Mouse (Mus musculus): ENCODE data around the gene Sh3gl2. TPM values are rescaled to one million over a fixed set of nuclear protein-coding genes. Genes with fewer than 3 reads are reported as not detected.

Sh3gl2 gene
- polyA plus RNA-seq, 2 experiments, result 3.1 to 5.2 TPM

DNA sequence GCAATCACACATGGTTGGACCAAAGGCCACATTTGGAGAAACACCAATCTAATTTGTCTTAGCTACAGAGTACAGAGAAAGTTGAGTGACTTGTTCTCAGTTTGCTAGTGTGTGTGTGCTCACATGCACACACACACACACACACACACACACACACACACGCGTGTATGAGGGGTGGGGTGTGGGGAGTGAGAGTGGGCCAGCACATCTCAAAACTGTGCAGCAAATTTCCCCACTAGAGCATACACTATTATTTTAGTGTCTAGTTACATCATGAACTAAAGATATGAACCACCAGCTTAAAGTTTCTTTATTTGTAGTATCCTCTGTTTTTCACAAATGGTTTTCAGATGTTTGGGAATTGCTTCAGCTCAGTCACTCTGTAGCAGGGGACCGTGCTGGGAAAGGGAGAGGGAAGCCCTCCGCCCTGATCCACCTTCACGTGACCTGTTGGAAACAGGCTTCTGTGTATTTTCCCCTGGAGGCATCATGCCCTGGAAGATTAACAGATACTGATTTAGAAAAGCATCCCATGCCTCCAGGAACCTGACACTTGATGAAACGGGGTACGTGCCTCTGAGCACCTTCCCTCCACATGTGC lies 322.1 kb downstream of the Sh3gl2 start:
- Histone ChIP-seq H3K36me3 (ENCODE audit: control insufficient read depth, insufficient read depth, low read length) (no peaks in the 10 kb centered on the region), H3K4me3 (replicated peaks; ENCODE audit: low read length) (no peak overlapping the region), H3K4me2 (replicated peaks; ENCODE audit: low read depth, low read length, severe bottlenecking) (no peak overlapping the region), H3K4me1 (ENCODE audit: control insufficient read depth, insufficient read depth, low read length) (no peaks in the 10 kb centered on the region), H3K27me3 (ENCODE audit: control insufficient read depth, insufficient read depth, low read length) (no peaks in the 10 kb centered on the region), H3K9me3 (ENCODE audit: control insufficient read depth, low read length) (no peaks in the 10 kb centered on the region), H3K27ac (replicated peaks; ENCODE audit: low read depth, low read length) (no peak overlapping the region), H3K9ac (ENCODE audit: low read depth, low read length, severe bottlenecking) (no peak overlapping the region)
- no peak for TF ChIP-seq POLR2A (IDR thresholded peaks at IDR 0.05; ENCODE audit: borderline replicate concordance, extremely low read depth, insufficient read depth, insufficient read length)
- ATAC-seq (ENCODE audit: low FRiP score, low read depth), result no peak
- 61% methylated on average over 7 of the region's 7 CpGs for WGBS
- DNase-seq (ENCODE audit: low spot score), result peak; percentile 25

DNA sequence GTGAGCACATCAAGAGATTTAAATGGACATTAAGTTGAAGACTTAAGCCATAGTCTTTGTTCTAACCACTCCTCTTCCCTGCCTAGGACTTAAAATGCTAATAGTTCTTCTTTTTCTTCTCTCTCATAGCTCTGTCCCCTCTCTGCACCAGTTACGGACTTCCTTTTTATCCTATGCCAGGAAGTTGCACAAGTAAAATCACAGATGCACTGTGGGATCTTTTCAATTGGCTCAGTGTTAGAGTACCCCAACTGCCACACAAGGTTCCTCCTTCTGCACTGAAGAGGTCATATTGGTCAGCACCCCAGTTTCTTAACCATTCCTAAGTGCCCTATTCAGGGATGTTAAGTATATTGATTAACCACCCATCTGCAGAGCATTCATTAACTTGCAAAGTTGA lies 324.9 kb downstream of the Sh3gl2 start:
- Histone ChIP-seq H3K27me3 (ENCODE audit: control insufficient read depth, insufficient read depth, low read length) (no peaks in the 10 kb centered on the region), H3K27ac (replicated peaks; ENCODE audit: low read depth, low read length) (no peak overlapping the region), H3K9me3 (ENCODE audit: control insufficient read depth, low read length) (no peaks in the 10 kb centered on the region), H3K36me3 (ENCODE audit: control insufficient read depth, insufficient read depth, low read length) (no peaks in the 10 kb centered on the region), H3K9ac (ENCODE audit: low read depth, low read length, severe bottlenecking) (no peak overlapping the region), H3K4me1 (ENCODE audit: control insufficient read depth, insufficient read depth, low read length) (no peaks in the 10 kb centered on the region), H3K4me2 (replicated peaks; ENCODE audit: low read depth, low read length, severe bottlenecking) (no peak overlapping the region), H3K4me3 (replicated peaks; ENCODE audit: low read length) (no peak overlapping the region)
- DNase-seq (ENCODE audit: low spot score) (no peak), ATAC-seq (ENCODE audit: low FRiP score, low read depth) (no peak)
- no peak for TF ChIP-seq POLR2A (IDR thresholded peaks at IDR 0.05; ENCODE audit: borderline replicate concordance, extremely low read depth, insufficient read depth, insufficient read length)
- 88% methylated on average over 1 of the region's 1 CpGs for whole genome bisulfite sequencing

DNA sequence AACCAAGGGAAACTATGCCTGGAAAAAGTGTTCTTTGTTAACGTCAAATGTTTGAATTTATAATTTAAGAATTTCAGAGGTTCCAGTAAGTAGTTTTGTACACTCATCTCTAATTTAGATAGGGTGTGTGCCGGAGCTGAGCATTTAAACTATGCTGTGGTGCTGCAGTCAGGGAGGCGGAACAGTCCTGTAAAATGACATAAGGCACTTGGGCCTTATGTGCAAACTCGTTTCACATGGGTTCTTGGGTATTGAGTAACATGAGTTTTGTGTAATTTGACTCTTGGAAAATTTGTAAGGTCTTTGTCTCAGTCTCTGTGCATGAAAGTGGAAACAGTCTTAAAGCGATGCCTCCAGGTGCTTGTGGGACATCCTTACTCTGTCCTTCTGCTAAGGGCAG lies 334.8 kb downstream of the Sh3gl2 start:
- DNase-seq (ENCODE audit: low spot score) (peak; percentile 8), ATAC-seq (ENCODE audit: low FRiP score, low read depth) (no peak)
- no peak overlapping the region for H3K4me3 ChIP-seq (replicated peaks; ENCODE audit: low read length)
- no peaks in the 10 kb centered on the region for H3K27me3 ChIP-seq (ENCODE audit: control insufficient read depth, insufficient read depth, low read length)
- H3K4me2 ChIP-seq (replicated peaks; ENCODE audit: low read depth, low read length, severe bottlenecking), result no peak overlapping the region
- H3K4me1 ChIP-seq (ENCODE audit: control insufficient read depth, insufficient read depth, low read length), result no peaks in the 10 kb centered on the region
- no peak for TF ChIP-seq POLR2A (IDR thresholded peaks at IDR 0.05; ENCODE audit: borderline replicate concordance, extremely low read depth, insufficient read depth, insufficient read length)
- no peak overlapping the region for H3K27ac ChIP-seq (replicated peaks; ENCODE audit: low read depth, low read length)
- no peaks in the 10 kb centered on the region for H3K9me3 ChIP-seq (ENCODE audit: control insufficient read depth, low read length)
- WGBS, result 42% methylated on average over 5 of the region's 5 CpGs
- no peak overlapping the region for H3K9ac ChIP-seq (ENCODE audit: low read depth, low read length, severe bottlenecking)
- H3K36me3 ChIP-seq (ENCODE audit: control insufficient read depth, insufficient read depth, low read length), result no peaks in the 10 kb centered on the region

DNA sequence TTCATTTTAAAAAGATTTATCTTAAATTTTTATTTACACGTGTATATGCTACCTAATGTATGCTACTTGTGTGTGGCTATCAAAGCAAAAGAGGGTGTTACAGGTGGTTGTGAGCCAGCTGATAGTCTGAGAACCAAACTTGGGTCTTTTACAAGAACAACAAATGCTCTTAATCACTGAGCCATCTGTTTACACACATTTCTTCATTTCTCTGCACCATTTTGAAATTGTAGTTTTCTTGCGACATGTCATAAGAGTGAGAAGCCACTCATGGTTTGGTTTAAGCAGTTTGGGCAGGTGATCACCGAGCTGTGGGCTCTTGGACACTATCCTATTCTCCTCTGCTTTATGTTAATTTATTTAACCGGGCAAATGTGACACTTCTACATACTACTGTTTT lies 338.3 kb downstream of the Sh3gl2 start:
- no peaks in the 10 kb centered on the region for H3K9me3 ChIP-seq (ENCODE audit: control insufficient read depth, low read length)
- ATAC-seq (ENCODE audit: low FRiP score, low read depth), result no peak
- H3K4me1 ChIP-seq (ENCODE audit: control insufficient read depth, insufficient read depth, low read length), result no peaks in the 10 kb centered on the region
- H3K27ac ChIP-seq (replicated peaks; ENCODE audit: low read depth, low read length), result no peak overlapping the region
- no peak overlapping the region for H3K4me2 ChIP-seq (replicated peaks; ENCODE audit: low read depth, low read length, severe bottlenecking)
- no peak overlapping the region for H3K4me3 ChIP-seq (replicated peaks; ENCODE audit: low read length)
- 79% methylated on average over 4 of the region's 4 CpGs for WGBS
- DNase-seq (ENCODE audit: low spot score), result no peak
- TF ChIP-seq POLR2A (IDR thresholded peaks at IDR 0.05; ENCODE audit: borderline replicate concordance, extremely low read depth, insufficient read depth, insufficient read length), result no peak
- no peaks in the 10 kb centered on the region for H3K27me3 ChIP-seq (ENCODE audit: control insufficient read depth, insufficient read depth, low read length)
- H3K9ac ChIP-seq (ENCODE audit: low read depth, low read length, severe bottlenecking), result no peak overlapping the region
- H3K36me3 ChIP-seq (ENCODE audit: control insufficient read depth, insufficient read depth, low read length), result no peaks in the 10 kb centered on the region

DNA sequence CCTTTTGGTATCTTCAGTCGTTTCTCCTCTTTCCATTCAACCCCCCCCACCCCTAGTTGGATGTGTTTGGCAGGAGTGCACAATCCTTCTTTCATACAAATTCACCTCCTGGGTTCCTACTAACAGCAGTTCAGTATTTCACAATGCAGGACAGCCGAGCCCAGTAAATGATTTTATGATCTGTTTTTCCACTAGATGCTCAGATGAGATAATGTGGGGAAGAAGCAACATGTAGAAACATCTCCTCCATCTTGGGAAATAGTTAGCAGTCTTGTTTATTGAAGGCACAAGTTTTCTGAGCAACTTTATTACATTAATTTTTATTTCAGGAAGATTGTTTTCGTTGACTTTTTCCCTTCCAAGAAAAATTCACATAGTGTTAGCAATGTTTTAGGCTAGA lies 349.8 kb downstream of the Sh3gl2 start:
- Histone ChIP-seq H3K4me3 (replicated peaks; ENCODE audit: low read length) (no peak overlapping the region), H3K27me3 (ENCODE audit: control insufficient read depth, insufficient read depth, low read length) (no peaks in the 10 kb centered on the region), H3K4me1 (ENCODE audit: control insufficient read depth, insufficient read depth, low read length) (no peaks in the 10 kb centered on the region), H3K4me2 (replicated peaks; ENCODE audit: low read depth, low read length, severe bottlenecking) (no peak overlapping the region), H3K9me3 (ENCODE audit: control insufficient read depth, low read length) (no peaks in the 10 kb centered on the region), H3K27ac (replicated peaks; ENCODE audit: low read depth, low read length) (no peak overlapping the region), H3K36me3 (ENCODE audit: control insufficient read depth, insufficient read depth, low read length) (no peaks in the 10 kb centered on the region), H3K9ac (ENCODE audit: low read depth, low read length, severe bottlenecking) (no peak overlapping the region)
- no peak for DNase-seq (ENCODE audit: low spot score)
- WGBS, result 71% methylated on average over 3 of the region's 3 CpGs
- no peak for TF ChIP-seq POLR2A (IDR thresholded peaks at IDR 0.05; ENCODE audit: borderline replicate concordance, extremely low read depth, insufficient read depth, insufficient read length)
- ATAC-seq (ENCODE audit: low FRiP score, low read depth), result no peak

DNA sequence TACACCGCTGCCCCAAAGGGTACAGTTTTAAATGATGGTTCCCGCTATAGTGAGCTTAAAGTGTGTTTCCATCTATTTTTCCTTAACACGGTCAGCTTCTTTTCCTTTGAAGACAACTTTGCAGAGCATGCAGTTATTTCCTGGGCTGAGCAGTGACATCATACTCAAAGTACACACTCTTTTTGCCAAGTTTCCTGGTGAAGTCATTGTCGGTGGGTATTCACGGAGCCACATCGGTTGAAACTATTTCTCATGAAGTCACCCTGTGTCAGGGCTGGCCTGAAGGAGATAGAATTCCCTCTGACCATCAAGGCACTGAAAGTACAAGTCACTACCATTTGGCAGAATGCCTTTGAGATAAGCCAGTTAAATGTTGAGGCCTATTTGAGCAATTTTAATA lies 354.8 kb downstream of the Sh3gl2 start:
- no peaks in the 10 kb centered on the region for H3K9me3 ChIP-seq (ENCODE audit: control insufficient read depth, low read length)
- H3K4me3 ChIP-seq (replicated peaks; ENCODE audit: low read length), result no peak overlapping the region
- 82% methylated on average over 6 of the region's 6 CpGs for WGBS
- no peak overlapping the region for H3K9ac ChIP-seq (ENCODE audit: low read depth, low read length, severe bottlenecking)
- ATAC-seq (ENCODE audit: low FRiP score, low read depth), result no peak
- no peak for TF ChIP-seq POLR2A (IDR thresholded peaks at IDR 0.05; ENCODE audit: borderline replicate concordance, extremely low read depth, insufficient read depth, insufficient read length)
- H3K27me3 ChIP-seq (ENCODE audit: control insufficient read depth, insufficient read depth, low read length), result no peaks in the 10 kb centered on the region
- no peak overlapping the region for H3K4me2 ChIP-seq (replicated peaks; ENCODE audit: low read depth, low read length, severe bottlenecking)
- no peaks in the 10 kb centered on the region for H3K4me1 ChIP-seq (ENCODE audit: control insufficient read depth, insufficient read depth, low read length)
- DNase-seq (ENCODE audit: low spot score), result no peak
- no peaks in the 10 kb centered on the region for H3K36me3 ChIP-seq (ENCODE audit: control insufficient read depth, insufficient read depth, low read length)
- no peak overlapping the region for H3K27ac ChIP-seq (replicated peaks; ENCODE audit: low read depth, low read length)
